Mouse (Mus musculus): ENCODE data around the gene Arhgef25.

GRCm38 (mm10) chr10:127181566-127181965, 8.3 kb downstream of the Arhgef25 start:
- no peak for TF ChIP-seq NANOG (IDR thresholded peaks at IDR 0.05; ENCODE audit: borderline replicate concordance, low read length)
- TF ChIP-seq CTCF (conservative IDR thresholded peaks at IDR 0.05; ENCODE audit: low read length): no peak

All from E14TG2a.4 (cell line).